Mouse (Mus musculus) urinary bladder, postnatal 0 days (tissue): ENCODE data around the gene Irak1bp1. TPM values are rescaled to one million over a fixed set of nuclear protein-coding genes. Genes with fewer than 3 reads are reported as not detected.

Experiments
- polyA plus RNA-seq: library from polyadenylated mRNA; unstranded; fragments of >200 nt; fragmentation: Nextera tagmentation; extraction: Ambion mirVana; gene quantifications from 2 replicates; pipeline ENCODE4 v1.2.1, GENCODE M21; 2015

The Irak1bp1 gene
- polyA plus RNA-seq: 9.9 and 10.1 TPM in 2 replicates

DNA sequence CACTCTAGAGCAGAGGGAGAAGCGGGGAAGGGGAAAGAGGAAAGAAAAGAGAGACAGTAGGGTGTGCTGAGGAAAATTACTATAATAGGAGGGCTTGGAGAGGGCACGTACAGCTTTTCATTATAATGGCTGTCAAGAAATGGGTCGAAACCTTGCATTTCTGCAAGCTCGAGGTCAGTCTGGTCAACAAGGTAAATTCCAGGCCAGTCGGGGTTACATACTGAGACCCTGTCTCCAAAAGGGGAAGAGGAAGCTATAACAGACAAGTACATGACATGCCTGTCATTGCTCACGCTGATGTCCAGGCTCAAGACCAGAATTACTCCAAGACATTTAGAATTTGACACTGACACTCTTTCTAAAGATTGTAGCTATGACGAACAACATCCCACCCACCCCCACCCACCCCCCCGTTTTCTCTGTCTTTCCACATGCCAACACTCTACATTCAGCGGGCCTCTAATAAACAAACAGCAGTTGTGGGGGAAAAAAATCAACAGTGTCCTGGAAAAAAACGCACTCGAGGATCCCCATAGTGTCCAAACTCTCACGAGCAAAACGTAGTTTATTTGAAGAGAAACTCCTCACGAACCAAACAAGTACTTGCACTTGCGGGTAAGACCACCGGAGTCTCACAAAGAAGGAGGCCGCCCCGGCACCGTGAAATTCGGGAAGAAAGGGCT, at the start of gene Irak1bp1:
Gene Irak1bp1 (plus strand): TSS at position 534 of the 683 bp plus-strand sequence.

Other genes with a start within 250 kb of the Irak1bp1 start
- gene Phip, start 146.0 kb downstream of the Irak1bp1 start, polyA plus RNA-seq: 22.9 and 26.7 TPM in 2 replicates